Mouse (Mus musculus) bone marrow macrophage, adult 2 months (primary cell): ENCODE measurements at regions not wholly inside any gene's neighbourhood (a gene's known extent, or its start where the extent isn't known, plus 50 kb on each side); places are given as distances from the start of the nearest gene placed in this dataset.

ENCODE experiments used
- CTCF ChIP-seq: IDR thresholded peaks from 2 replicates; pipeline ENCODE4 v1.5.1; 2012; ENCODE audit warnings: low read depth, mild to moderate bottlenecking, low read length, moderate library complexity
- POLR2A ChIP-seq: IDR thresholded peaks from 2 replicates; pipeline ENCODE4 v1.6.1; 2012; ENCODE audit warnings: mild to moderate bottlenecking, low read depth, low read length, borderline replicate concordance

DNA sequence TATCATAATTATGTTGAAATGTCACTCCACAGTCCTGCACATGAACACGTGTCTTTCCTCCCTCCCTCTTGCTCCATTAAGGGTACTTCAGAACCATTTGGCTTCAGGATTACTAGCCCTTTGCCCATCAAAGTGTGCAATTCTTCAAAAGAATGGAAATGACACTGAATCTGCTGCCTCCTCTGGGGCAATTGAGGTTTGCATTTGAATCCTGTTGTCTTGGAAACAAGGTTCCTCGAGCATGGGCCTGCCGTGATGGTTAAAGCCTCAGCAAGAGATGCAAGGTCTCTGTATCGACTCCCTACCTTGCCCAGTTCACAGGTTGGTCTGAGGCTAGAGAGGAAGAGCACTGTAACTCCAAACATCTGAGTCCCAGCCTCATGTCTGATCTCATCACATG lies 136.0 kb downstream of the Sptssa start:
- TF ChIP-seq CTCF (no peak), POLR2A (no peak)
